Mouse (Mus musculus) testis, postnatal 10 days (tissue): Measurements from ENCODE around the gene Gm16253.

Source experiments
- DNase-seq: peaks from one replicate; pipeline ENCODE4 v3.0.0; 2021; ENCODE audit warnings: low spot score

The Gm16253 gene

DNA sequence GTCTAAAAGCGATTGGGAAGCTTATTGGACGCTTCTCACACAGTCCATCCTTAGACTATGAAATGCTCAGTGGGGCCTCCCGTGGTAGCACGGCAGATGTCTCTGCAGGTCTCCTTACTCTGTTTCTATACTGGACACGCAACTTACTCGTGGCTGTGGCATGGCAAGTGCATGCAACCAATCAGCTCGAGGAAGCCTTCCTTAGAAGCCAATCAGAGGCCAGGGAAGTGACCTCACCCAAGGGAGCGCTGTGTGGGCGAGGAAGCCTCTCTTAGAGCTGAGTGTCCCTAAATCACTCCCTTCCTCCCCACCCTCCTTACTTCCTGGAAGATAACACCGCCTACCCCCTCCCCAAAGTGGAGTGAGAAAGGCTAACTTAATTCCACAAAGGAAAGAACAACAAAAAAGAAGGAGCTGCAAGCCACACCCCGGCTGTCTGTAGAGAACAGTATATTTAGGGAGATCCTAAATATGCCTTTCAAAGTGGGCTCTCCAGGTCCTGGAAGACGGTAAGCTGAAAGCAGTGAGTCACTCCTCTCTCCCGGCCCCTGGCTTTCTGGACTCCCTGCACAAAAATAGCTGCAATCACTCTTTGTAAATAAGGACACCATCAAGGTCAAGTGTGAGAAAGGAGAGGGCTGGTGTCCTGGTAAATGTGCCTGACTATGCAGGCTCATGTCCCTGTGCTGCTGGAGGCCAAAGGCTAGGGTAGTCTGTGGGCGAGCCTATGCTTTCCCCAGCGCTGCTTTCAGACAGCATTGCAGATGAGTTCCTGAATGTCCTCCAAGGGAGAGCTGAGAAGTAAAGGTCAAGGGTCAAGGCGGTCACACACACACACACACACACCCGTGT, at the start of gene Gm16253:
Gm16253 (plus strand) TSS at position 295 of the 852 bp plus-strand sequence.
- DNase-seq, result peak; percentile 90

- DNase-seq, result no peak
Observed at GRCm38 (mm10) chr3:96528506-96528905, 48.3 kb upstream of the Gm16253 start.

GRCm38 (mm10) chr3:96532050-96532449, 44.7 kb upstream of the Gm16253 start:
- no peak for DNase-seq

GRCm38 (mm10) chr3:96534300-96534699, 42.5 kb upstream of the Gm16253 start:
- DNase-seq, result no peak

GRCm38 (mm10) chr3:96539316-96539715, 37.5 kb upstream of the Gm16253 start:
- no peak for DNase-seq

GRCm38 (mm10) chr3:96540740-96541139, 36.0 kb upstream of the Gm16253 start:
- no peak for DNase-seq

GRCm38 (mm10) chr3:96541328-96542078, 35.3 kb upstream of the Gm16253 start:
- DNase-seq, result no peak

- no peak for DNase-seq
Observed at GRCm38 (mm10) chr3:96542554-96542953, 34.2 kb upstream of the Gm16253 start.

DNA sequence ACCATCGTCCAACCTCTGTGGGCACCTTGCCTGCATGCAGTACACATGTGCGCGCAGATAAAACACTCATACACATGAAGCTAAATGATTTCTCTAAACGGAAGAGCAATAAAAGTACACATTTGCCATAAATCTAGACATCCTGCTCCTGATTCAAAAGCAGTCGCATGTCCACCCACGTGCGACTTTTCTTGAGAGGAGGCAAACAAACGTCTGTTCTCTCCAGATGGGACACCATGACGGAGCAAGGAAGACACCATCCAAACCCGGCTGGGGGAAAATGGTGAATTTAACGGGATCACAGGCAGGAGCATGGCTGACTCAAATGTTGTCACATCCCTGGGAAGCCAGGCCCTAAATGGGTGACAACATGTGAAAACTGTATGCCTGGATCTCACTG, 33.4 kb upstream of the Gm16253 start:
- no peak for DNase-seq

- DNase-seq, result no peak
Observed at GRCm38 (mm10) chr3:96545565-96545964, 31.2 kb upstream of the Gm16253 start.

GRCm38 (mm10) chr3:96546880-96547279, 29.9 kb upstream of the Gm16253 start:
- DNase-seq, result no peak

DNA sequence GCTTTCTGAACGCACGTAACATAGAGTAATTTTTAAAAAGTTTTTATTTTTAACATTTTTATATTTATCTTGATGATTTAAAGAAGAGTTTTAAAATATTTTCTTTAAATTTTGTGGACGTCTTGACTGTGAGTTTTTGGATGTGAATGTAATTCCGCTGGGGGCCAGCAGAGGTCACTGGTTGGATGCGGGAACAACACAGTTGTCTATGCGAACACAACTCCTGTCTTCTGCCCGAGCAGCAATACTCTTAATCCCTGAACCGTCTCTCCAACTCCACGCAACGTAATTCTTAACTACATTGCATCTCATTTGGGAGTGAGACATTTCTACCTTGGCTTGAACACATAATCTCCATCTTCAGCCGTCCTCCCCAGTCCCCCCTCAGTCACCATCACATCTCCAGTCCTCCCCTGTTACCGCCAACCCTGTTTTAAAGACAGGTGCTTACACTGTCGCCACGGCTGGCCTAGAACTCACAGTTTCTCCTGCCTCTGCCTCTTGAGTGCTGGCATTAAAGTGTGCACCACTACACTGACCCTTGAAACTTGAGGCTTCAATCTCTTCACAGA, 29.3 kb upstream of the Gm16253 start:
- DNase-seq, result peak; percentile 91

DNA sequence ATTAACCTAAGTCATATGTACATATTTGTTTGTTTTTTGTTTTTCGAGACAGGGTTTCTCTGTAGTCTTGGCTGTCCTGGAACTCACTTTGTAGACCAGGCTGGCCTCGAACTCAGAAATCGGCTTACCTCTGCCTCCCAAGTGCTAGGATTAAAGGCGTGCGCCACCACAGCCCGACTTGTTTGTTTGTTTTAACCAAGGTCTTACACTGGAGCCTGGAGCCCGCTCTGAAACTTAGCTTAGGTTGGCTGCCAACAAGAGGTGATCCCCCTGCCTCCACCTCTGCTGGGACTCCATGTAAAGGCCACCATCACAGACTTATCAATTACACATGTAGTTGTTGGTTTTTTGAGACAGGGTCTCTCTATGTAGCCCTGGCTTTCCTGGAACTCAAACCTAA, 28.0 kb upstream of the Gm16253 start:
- no peak for DNase-seq

GRCm38 (mm10) chr3:96549346-96549745, 27.4 kb upstream of the Gm16253 start:
- no peak for DNase-seq

DNA sequence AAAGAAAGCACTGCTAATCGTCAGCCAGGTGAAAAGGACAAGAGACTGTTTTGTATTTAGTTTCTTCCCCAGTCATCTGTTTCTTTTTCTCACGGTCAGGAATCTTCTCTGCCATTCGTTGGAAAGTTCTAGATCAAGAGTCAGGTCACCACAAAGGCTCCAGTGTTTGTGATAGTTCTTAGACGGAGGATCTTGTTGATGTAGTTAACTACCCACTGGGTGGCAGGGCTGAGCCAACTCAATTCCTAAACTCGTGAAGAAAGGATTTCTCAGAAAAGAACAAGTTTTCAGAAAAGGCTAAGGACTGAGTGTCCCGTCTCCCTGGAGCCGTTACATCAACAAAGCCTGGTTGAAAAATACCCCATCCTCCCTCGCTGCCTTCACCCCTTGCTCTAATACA, 25.6 kb upstream of the Gm16253 start:
- peak; percentile 75 for DNase-seq

DNA sequence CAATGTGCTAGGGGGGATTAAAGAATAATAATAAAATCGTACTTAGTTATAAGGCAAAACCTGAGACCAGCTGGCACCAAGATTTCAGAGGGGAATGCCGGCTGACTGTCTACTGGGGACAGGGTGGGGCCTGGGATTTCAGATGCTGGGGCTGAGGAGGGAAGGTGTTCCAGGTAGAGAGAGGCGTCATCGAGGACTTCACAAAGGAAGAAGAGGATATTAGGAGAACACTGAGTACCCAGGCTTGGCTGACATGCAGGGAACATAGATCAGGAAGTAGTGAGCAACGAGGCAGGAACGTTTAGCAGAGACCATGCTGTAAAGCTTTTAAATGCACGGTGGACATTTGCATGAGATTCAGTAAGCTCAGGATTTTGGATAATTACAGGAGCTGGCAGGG, 24.9 kb upstream of the Gm16253 start:
- DNase-seq, result no peak

DNA sequence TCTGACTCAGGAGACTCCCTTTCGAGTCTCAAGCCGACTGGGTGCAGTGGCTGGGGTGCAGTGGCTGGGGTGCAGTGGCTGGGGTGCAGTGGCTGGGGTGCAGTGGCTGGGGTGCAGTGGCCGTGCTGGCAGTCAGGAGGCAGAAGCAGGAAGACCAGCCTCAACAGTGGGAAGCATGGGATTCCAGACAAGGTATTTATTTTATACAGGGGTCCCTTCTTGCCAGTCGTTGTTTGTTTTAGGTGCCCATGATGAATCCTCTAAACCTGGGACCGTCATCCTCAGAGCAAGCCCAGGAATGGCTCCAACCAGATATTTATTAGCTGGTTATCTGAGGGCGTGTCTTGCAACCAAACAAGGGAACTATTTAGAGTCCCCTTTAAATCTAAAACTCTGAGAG, 23.2 kb upstream of the Gm16253 start:
- DNase-seq, result no peak

GRCm38 (mm10) chr3:96554251-96554650, 22.5 kb upstream of the Gm16253 start:
- DNase-seq, result no peak

DNA sequence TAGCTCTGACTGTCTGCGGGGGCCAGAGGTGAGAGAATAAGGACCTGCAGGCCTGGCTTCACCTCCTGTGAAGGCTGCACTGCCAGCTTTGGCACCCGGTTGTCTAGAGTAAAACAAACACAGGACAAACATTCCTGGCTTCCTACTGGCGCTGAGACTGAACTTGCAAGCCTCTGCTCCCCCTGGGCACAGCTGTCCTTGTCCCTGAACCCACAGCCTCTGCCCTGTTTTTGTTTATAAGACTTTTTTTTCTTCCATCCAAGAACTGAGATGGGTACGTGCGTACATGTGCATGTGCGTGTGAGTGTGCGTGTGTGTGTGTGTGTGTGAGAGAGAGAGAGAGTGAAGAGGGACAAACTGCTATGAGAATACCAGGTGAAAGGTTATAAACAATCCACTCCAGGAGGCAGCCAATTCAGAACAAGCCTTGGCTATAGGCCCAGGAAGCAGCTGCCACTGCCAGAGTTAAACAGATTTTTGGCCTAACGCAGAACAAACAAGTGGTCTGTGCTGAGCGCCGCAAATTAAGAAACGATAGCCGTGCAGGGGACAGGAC, 21.7 kb upstream of the Gm16253 start:
- DNase-seq, result peak; percentile 77

DNA sequence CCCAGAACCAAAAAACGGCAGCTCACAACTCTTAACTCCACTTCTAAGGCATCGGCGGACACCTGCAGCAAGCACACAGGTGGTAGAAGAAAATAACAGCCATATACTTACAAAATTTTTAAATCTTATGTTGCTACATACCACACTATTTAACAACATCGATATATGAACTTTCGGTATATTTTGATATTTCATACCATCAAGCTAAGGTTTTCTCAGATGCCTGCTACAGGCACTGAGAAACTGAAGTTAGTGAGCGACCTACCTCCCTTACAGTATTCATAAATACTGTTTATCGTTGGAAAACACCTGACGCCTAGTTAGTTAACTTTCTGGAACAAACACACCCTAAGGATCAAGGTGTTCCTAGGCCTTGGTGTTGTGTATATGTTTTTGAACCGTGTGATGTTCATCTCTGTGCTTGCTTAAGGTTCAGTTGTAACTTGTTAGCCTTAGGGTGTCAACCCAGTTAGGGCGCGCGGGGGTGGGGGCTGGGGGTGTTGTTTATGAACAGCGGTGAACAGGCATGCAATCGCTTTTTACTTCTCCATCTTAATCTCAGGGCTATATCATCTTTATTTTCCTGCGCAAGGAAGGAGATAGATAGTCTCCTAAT, 20.7 kb upstream of the Gm16253 start:
- no peak for DNase-seq

- DNase-seq, result no peak
Observed at GRCm38 (mm10) chr3:96556651-96557635, 19.8 kb upstream of the Gm16253 start.
